Mouse (Mus musculus): ENCODE data around the gene Isg20l2. TPM values are rescaled to one million over a fixed set of nuclear protein-coding genes. Genes with fewer than 3 reads are reported as not detected.

Gene Isg20l2
- polyA plus RNA-seq, 1 experiment = 29.2 TPM

- DNase-seq (ENCODE audit: low read depth) = peak; percentile 89
- TF ChIP-seq CTCF (IDR thresholded peaks at IDR 0.05; ENCODE audit: borderline replicate concordance, extremely low read depth, insufficient read depth, insufficient read length) = peak; percentile 92
- no peak for TF ChIP-seq POLR2A (IDR thresholded peaks at IDR 0.05; ENCODE audit: borderline replicate concordance, extremely low read depth, insufficient read depth, insufficient read length, poor library complexity, severe bottlenecking)
Measured at GRCm38 (mm10) chr3:87935776-87936175, 5.7 kb downstream of the Isg20l2 start.

GRCm38 (mm10) chr3:87940611-87941010 lies 10.5 kb downstream of the Isg20l2 start:
- no peak for TF ChIP-seq CTCF (IDR thresholded peaks at IDR 0.05; ENCODE audit: borderline replicate concordance, extremely low read depth, insufficient read depth, insufficient read length)
- no peak for TF ChIP-seq POLR2A (IDR thresholded peaks at IDR 0.05; ENCODE audit: borderline replicate concordance, extremely low read depth, insufficient read depth, insufficient read length, poor library complexity, severe bottlenecking)
- no peak for DNase-seq (ENCODE audit: low read depth)

GRCm38 (mm10) chr3:87942471-87942870 lies 12.4 kb downstream of the Isg20l2 start:
- DNase-seq (ENCODE audit: low read depth) = no peak
- TF ChIP-seq POLR2A (IDR thresholded peaks at IDR 0.05; ENCODE audit: borderline replicate concordance, extremely low read depth, insufficient read depth, insufficient read length, poor library complexity, severe bottlenecking) (no peak), CTCF (IDR thresholded peaks at IDR 0.05; ENCODE audit: borderline replicate concordance, extremely low read depth, insufficient read depth, insufficient read length) (no peak)

- DNase-seq (ENCODE audit: low read depth) = no peak
Measured at GRCm38 (mm10) chr3:87943586-87943985, 13.5 kb downstream of the Isg20l2 start.

GRCm38 (mm10) chr3:87944838-87945600 lies 14.9 kb downstream of the Isg20l2 start:
- peak; percentile 74 for DNase-seq (ENCODE audit: low read depth)
- TF ChIP-seq POLR2A (IDR thresholded peaks at IDR 0.05; ENCODE audit: borderline replicate concordance, extremely low read depth, insufficient read depth, insufficient read length, poor library complexity, severe bottlenecking) (no peak), CTCF (IDR thresholded peaks at IDR 0.05; ENCODE audit: borderline replicate concordance, extremely low read depth, insufficient read depth, insufficient read length) (no peak)

More at GRCm38 (mm10) chr3:87943586-87943985, 13.5 kb downstream of the Isg20l2 start:
- no peak for TF ChIP-seq CTCF (IDR thresholded peaks at IDR 0.05; ENCODE audit: borderline replicate concordance, extremely low read depth, insufficient read depth, insufficient read length)

GRCm38 (mm10) chr3:87945781-87946540 lies 15.8 kb downstream of the Isg20l2 start:
- no peak for TF ChIP-seq CTCF (IDR thresholded peaks at IDR 0.05; ENCODE audit: borderline replicate concordance, extremely low read depth, insufficient read depth, insufficient read length)
- no peak for TF ChIP-seq POLR2A (IDR thresholded peaks at IDR 0.05; ENCODE audit: borderline replicate concordance, extremely low read depth, insufficient read depth, insufficient read length, poor library complexity, severe bottlenecking)
- DNase-seq (ENCODE audit: low read depth) = peak; percentile 47

DNA sequence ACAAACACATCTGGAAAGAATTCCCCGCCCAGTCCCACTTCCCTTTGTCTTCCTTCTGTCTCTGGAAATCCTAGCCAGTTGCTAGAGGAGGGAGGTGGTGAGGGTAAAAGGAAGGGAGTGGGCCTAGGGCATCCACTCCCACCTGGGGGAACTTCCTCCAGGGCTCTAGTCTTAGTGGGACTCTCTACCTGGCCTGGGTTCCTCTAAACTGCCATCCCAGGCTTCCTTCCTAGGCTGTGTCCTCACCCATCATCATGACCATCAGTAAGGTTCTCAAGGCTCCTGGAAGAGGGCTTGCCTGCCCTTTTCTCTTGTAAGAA lies 16.4 kb downstream of the Isg20l2 start:
- DNase-seq (ENCODE audit: low read depth) = no peak

DNA sequence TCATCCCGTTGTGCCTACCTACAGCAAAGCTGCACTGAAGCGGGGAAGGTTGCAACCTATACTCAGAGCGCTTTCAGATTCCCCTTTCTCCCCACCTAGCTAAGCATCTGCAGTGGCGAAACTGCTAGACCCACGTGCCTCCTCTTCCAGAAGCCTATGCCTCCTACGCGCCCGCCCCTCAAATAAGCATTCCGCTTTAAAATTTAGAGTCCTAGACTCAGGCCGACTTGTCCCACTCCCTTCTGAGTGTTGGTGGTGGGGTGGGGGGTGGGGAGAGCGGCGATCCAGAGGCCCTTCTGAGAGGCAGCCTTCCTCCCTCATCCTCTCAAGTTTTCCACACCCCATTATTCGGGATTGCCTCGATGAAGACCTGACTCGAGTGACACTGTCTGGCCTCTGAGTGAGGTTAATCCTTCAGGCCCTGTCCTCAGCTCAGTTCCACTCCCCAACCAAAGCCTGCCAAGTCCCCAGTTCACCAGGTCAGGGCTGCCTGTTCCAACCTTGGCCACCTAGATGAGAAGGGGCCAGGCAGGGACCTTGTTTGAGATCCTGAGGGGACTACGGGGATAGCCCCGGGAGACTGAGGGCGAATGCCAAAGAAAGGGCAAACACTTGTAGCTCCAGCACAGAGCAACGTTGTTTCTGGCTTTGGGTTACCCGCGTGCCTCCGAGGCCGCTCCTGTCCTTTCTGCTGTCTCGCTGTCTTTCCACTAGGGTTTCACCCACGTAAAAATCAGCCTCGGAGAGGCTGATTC lies 17.1 kb downstream of the Isg20l2 start:
- DNase-seq (ENCODE audit: low read depth) = peak; percentile 35
- no peak for TF ChIP-seq CTCF (IDR thresholded peaks at IDR 0.05; ENCODE audit: borderline replicate concordance, extremely low read depth, insufficient read depth, insufficient read length)
- TF ChIP-seq POLR2A (IDR thresholded peaks at IDR 0.05; ENCODE audit: borderline replicate concordance, extremely low read depth, insufficient read depth, insufficient read length, poor library complexity, severe bottlenecking) = no peak

More for the DNA sequence above, 16.4 kb downstream of the Isg20l2 start:
- TF ChIP-seq CTCF (IDR thresholded peaks at IDR 0.05; ENCODE audit: borderline replicate concordance, extremely low read depth, insufficient read depth, insufficient read length) (no peak), POLR2A (IDR thresholded peaks at IDR 0.05; ENCODE audit: borderline replicate concordance, extremely low read depth, insufficient read depth, insufficient read length, poor library complexity, severe bottlenecking) (no peak)

DNA sequence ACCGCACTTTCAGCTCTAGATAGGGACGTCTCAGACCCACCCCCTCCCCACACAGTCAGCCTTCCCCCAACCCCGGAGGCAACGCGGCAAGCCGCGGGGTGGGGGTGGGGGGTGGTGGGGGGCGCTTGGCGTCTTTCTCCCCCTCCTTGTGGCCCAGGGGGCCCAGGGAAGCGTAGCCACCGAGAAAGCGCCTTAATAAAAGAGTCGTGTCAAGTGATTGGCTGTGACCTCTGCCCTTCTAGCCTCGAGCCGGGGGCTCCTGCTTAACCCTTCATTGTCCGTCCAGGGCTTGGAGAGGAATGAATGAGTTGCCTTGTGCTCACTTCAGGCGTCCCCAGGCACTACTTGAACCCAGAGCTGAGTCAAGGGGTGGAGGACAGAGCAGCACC lies 17.7 kb downstream of the Isg20l2 start:
- TF ChIP-seq CTCF (IDR thresholded peaks at IDR 0.05; ENCODE audit: borderline replicate concordance, extremely low read depth, insufficient read depth, insufficient read length) = no peak
- TF ChIP-seq POLR2A (IDR thresholded peaks at IDR 0.05; ENCODE audit: borderline replicate concordance, extremely low read depth, insufficient read depth, insufficient read length, poor library complexity, severe bottlenecking) = no peak
- no peak for DNase-seq (ENCODE audit: low read depth)

GRCm38 (mm10) chr3:87948378-87949265 lies 18.5 kb downstream of the Isg20l2 start, which contains the start of gene Crabp2:
Crabp2 (plus strand) TSS chr3:87948666.
- peak; percentile 45 for DNase-seq (ENCODE audit: low read depth)
- no peak for TF ChIP-seq POLR2A (IDR thresholded peaks at IDR 0.05; ENCODE audit: borderline replicate concordance, extremely low read depth, insufficient read depth, insufficient read length, poor library complexity, severe bottlenecking)
- no peak for TF ChIP-seq CTCF (IDR thresholded peaks at IDR 0.05; ENCODE audit: borderline replicate concordance, extremely low read depth, insufficient read depth, insufficient read length)
